Mouse (Mus musculus) limb, embryonic 10.5 days (tissue): ENCODE results near the gene Flvcr2. TPM values are rescaled to one million over a fixed set of nuclear protein-coding genes. Genes with fewer than 3 reads are reported as not detected.

Source experiments
- DNase-seq: peaks from one replicate; pipeline ENCODE4 v3.0.0-alpha.2; 2017; ENCODE audit warnings: low spot score
- H3K27ac ChIP-seq: fragments of 300-500 bp; sonication (generic); 2 replicates; pipeline ENCODE4 v1.5.1; 2016; ENCODE audit warnings: mild to moderate bottlenecking
- H3K27me3 ChIP-seq: fragments of 300-500 bp; sonication (generic); 2 replicates; pipeline ENCODE4 v1.6.1; 2016; ENCODE audit warnings: low read depth, mild to moderate bottlenecking; ENCODE audit not compliant: poor library complexity, severe bottlenecking
- H3K36me3 ChIP-seq: fragments of 300-500 bp; sonication (generic); 2 replicates; pipeline ENCODE4 v1.6.1; 2016; ENCODE audit warnings: mild to moderate bottlenecking, moderate library complexity
- H3K4me1 ChIP-seq: fragments of 300-500 bp; sonication (generic); 2 replicates; pipeline ENCODE4 v1.6.1; 2016
- H3K4me3 ChIP-seq: fragments of 300-500 bp; sonication (generic); 2 replicates; pipeline ENCODE4 v1.5.1; 2016; ENCODE audit warnings: mild to moderate bottlenecking, moderate library complexity
- H3K9me3 ChIP-seq: fragments of 300-500 bp; sonication (generic); replicated peaks from 2 replicates; pipeline ENCODE4 v1.6.1; 2016; ENCODE audit warnings: mild to moderate bottlenecking
- WGBS: fragments of 180-500 bp; shearing (Covaris S2); methylation state at CpG from one replicate; pipeline ENCODE4 v1.1.7; 2016; 5-methylcytosine and 5-hydroxymethylcytosine counted together
- microRNA-seq: library from miRNA; unstranded; fragments of <30 nt; microRNA quantifications from one replicate; pipeline ENCODE4, GENCODE M21; 2017
- polyA plus RNA-seq: library from polyadenylated mRNA; unstranded; fragments of >200 nt; fragmentation: Nextera tagmentation; extraction: Ambion mirVana; gene quantifications from 2 replicates; pipeline ENCODE4 v1.2.1, GENCODE M21; 2016

Flvcr2 gene
- polyA plus RNA-seq, 1 experiment from 2014 or later = 0.93 TPM

- no peaks in the 10 kb centered on the region for H3K27me3 ChIP-seq
- 81% methylated on average over 3 of the region's 3 CpGs for WGBS
- H3K36me3 ChIP-seq = peaks cover 33% of the 10 kb centered on the region
- no peaks in the 10 kb centered on the region for H3K9me3 ChIP-seq
- H3K4me3 ChIP-seq = no peak overlapping the region
- no peak overlapping the region for H3K27ac ChIP-seq
- DNase-seq = no peak
- no peaks in the 10 kb centered on the region for H3K4me1 ChIP-seq
Observed at GRCm38 (mm10) chr12:85859111-85859510, 112.8 kb downstream of the Flvcr2 start.

- H3K4me3 ChIP-seq = no peak overlapping the region
- no peaks in the 10 kb centered on the region for H3K9me3 ChIP-seq
- H3K36me3 ChIP-seq = peaks cover 35% of the 10 kb centered on the region
- H3K27ac ChIP-seq = no peak overlapping the region
- no peak for DNase-seq
- H3K27me3 ChIP-seq = no peaks in the 10 kb centered on the region
- no peaks in the 10 kb centered on the region for H3K4me1 ChIP-seq
- WGBS = 35% methylated on average over 3 of the region's 3 CpGs
Observed at GRCm38 (mm10) chr12:85859511-85860189, 113.3 kb downstream of the Flvcr2 start.

DNA sequence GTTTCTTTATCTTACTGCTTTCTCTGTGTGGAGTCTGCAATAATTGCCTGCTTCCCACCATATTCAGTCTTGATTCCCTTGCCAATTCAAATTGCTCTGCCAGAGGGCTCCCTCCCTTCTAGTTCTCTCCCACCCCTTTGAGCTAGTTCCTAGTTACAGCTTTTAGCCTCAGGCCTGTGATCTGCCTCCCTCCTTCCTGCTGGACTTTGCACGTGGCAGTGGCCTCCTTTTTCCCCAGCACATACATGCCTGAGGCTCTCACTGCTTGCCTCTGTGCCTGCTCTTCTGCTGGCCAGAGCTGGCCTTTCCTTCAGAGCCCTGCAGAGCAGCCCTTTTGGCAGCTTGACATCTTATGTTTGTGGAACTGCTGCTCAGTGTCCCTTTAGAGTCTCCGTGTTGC, 116.2 kb downstream of the Flvcr2 start:
- peaks cover 25% of the 10 kb centered on the region for H3K36me3 ChIP-seq
- no peak overlapping the region for H3K4me3 ChIP-seq
- H3K27me3 ChIP-seq = no peaks in the 10 kb centered on the region
- no peak for DNase-seq
- WGBS = 36% methylated on average over 2 of the region's 2 CpGs
- no peaks in the 10 kb centered on the region for H3K9me3 ChIP-seq
- H3K27ac ChIP-seq = no peak overlapping the region
- no peaks in the 10 kb centered on the region for H3K4me1 ChIP-seq

Small RNA genes lying within 50 kb of the gene (microRNA-seq; reads per million reads assigned to microRNA genes)
- not detected for gene Gm47285

Other genes with a start within 250 kb of the Flvcr2 start
- not detected in 2 replicates for gene Jdp2, start 147.5 kb upstream of the Flvcr2 start, polyA plus RNA-seq
- gene Batf, start 59.9 kb upstream of the Flvcr2 start, polyA plus RNA-seq = 0.74 and 1.5 TPM in 2 replicates
- gene Erg28, start 78.0 kb downstream of the Flvcr2 start, polyA plus RNA-seq = 109 and 112 TPM in 2 replicates
- 18.9 and 22.4 TPM in 2 replicates for gene Ttll5, start 78.1 kb downstream of the Flvcr2 start, polyA plus RNA-seq